Mouse (Mus musculus) monocyte, adult 2 months (primary cell): ENCODE measurements at regions not wholly inside any gene's neighbourhood (a gene's known extent, or its start where the extent isn't known, plus 50 kb on each side); places are given as distances from the start of the nearest gene placed in this dataset.

ENCODE experiments used
- DNase-seq, 2 experiments: peaks; one replicate each; pipeline ENCODE4 v3.0.0; 2022; ENCODE audit warnings: low spot score in 2 of 2, low read depth in 1 of 2

- DNase-seq, result no peak
Observed at GRCm38 (mm10) chr1:194878440-194878839, 60.2 kb upstream of the Cd34 start.

- DNase-seq, result peak; percentile 75 to 90
Observed at GRCm38 (mm10) chr1:194879324-194880233, 59.0 kb upstream of the Cd34 start.

- no peak for DNase-seq
Observed at GRCm38 (mm10) chr1:194881556-194882223, 56.9 kb upstream of the Cd34 start.

- no peak for DNase-seq
Observed at GRCm38 (mm10) chr1:194885071-194885686, 53.4 kb upstream of the Cd34 start.

GRCm38 (mm10) chr1:194885687-194886077 lies 52.9 kb upstream of the Cd34 start:
- DNase-seq, result no peak
